Mouse (Mus musculus): ENCODE results near the gene Snx4.

Snx4 gene

DNA sequence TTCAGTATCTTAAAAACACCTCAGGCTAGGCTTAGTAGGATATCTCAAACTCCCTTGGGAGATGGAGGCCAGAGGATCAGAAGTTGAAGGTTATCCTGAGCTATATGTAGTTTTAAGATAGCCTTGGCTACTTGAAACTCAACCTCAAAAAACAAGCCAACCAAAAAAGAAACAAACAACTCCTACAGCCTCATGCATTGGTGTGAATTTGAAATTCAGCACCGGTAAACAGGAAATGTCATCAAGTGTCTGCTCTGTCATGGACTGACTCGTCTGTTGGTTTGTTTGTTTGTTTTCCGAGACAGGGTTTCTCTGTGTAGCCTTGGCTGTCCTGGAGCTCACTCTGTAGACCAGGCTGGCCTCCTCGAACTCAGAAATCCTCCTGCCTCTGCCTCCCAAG, 20.6 kb downstream of the Snx4 start:
- DNase-seq (ENCODE audit: low spot score), result no peak

DNA sequence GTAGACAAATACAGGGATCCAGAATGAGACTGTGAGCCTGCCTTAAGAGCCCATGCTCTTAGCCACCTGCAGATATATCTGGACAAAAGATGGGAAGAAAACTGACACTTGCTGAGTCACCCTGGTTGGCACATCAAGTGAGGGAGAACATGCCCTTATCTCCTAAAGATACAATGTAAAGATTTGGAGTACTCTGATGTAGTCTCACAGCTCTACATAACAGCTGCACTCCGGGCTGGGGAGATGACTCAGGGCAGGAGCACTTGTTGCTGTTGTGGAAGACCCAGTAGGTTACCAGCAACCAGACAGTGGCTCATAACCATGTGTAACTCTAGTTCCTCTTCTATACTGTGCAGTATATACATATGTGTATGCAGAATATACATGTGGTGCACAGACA, 31.8 kb downstream of the Snx4 start:
- peak; percentile 14 for DNase-seq (ENCODE audit: low spot score)

DNA sequence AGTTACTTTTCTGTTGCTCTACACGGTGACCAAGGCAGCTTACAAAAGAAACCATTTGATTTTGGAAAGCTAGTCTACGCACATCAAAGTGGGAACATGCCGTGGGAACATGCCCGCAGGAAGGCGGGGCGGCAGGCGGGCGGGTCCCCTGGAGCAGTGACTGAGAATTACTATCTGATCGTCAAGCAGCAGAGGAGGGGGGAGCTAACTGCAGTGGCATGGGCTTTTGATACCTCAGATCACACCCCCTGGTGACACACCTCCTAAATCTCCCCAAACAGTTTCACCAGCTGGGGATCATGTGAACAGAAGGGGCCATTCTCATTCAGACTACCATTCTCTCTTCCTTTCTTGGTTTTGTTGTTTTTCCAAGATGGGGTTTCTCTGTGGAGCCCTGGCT, 37.3 kb downstream of the Snx4 start:
- no peak for DNase-seq (ENCODE audit: low spot score)

DNA sequence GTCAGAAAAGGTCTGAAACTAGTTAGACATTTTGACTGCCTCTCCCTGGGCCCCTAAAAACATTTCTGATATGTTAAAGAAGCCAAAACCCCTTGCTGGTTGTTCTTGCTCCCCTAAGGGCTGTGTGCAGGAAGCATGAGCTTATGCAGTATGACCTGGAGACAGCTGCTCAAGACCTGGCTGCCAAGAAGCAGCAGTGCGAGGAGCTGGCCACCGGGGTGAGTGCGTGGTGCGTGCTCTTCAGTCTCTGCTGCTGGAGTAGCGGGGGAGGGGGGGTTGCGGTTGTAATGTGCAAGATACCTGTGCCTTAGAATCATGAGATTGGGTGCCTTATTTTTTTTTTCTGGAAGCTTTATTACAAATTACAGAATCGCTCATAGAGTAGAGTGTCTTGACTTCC, 38.7 kb downstream of the Snx4 start:
- no peak for DNase-seq (ENCODE audit: low spot score)

DNA sequence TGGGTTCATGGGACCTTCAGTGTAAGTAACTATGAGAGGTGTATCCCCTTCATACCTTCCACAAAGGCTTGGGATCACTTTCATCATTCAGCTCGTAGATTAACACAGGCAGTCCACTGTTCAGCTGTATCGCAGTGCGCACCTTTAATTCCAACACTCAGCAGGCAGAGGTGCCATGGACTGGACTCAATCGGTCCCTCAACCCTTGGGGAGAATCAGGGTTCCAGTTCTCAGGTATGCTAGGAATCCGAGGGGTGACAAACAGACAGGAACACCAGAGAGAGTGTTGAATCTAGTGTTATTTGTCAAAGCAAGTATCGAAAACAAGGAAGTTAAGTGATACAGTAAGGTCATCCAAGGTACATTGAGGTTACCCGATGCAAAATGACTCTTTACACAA, 41.0 kb downstream of the Snx4 start:
- no peak for DNase-seq (ENCODE audit: low spot score)

GRCm38 (mm10) chr16:33294681-33295080, 43.4 kb downstream of the Snx4 start:
- DNase-seq (ENCODE audit: low spot score), result no peak

DNA sequence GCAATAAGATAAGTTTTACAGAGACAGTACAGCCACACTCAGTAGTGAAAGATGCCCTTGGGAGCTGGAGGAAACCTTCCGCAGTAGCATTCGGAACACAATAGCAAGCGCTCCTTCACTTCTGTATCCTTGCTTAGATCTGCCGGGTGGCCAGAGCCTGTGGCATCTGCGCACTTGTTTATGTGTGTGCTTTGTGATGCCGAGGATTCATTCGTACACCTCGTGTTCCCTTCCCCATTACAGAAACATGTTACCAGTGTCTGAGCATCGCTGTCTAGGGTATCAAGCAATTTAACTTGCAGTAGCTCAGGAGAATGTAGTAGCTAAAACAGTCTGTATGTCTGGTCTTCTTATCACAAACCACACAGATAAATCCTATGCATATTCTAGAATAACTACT, 44.1 kb downstream of the Snx4 start:
- DNase-seq (ENCODE audit: low spot score), result no peak

- no peak for DNase-seq (ENCODE audit: low spot score)
These were observed 46.3 kb downstream of the Snx4 start for GRCm38 (mm10) chr16:33297493-33297892.

DNA sequence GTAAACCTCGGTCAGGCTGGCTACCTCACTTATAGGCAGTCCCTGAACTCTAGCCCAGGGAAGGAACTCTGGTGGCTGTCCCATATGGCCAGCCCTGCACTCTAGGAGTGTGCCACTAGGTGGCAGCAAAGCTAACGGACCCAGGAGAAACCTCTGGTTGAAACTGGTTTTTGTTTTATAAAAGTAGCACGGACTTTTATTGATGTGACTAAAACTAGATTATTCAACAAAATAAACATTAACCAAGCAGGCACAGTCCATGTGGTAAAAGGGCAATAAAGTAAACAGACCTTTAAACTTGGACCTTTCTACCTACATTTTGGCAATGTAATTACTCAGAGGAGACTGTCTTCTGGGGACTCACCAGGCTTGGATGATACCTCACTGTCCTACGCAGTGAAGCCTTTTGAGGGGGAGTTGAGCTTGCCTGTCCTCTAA, 55.4 kb downstream of the Snx4 start:
- DNase-seq (ENCODE audit: low spot score), result peak; percentile 40

DNA sequence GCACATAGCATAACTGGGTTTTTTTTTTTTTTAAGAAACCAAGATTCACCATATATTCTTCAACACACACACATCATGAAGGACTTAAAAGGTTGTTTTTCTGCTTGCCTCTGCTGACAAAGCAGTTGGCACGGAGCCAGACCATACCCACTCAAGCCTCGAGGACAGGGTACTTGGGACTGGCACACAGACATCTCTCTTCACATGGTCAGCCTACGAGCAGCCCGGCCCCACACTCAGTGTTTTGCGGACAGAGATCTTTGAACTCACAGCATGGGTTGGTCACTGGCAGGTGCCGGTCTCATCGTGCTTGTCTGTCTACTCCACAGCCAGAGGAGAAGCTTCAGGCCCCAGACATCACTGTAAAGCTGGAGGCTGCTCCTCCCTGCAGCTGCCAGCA, 56.5 kb downstream of the Snx4 start:
- DNase-seq (ENCODE audit: low spot score), result no peak

GRCm38 (mm10) chr16:33309066-33309465, 57.8 kb downstream of the Snx4 start:
- DNase-seq (ENCODE audit: low spot score), result no peak

- no peak for DNase-seq (ENCODE audit: low spot score)
These were observed 64.4 kb downstream of the Snx4 start for GRCm38 (mm10) chr16:33315611-33316010.

GRCm38 (mm10) chr16:33317646-33318045, 66.4 kb downstream of the Snx4 start:
- no peak for DNase-seq (ENCODE audit: low spot score)

DNA sequence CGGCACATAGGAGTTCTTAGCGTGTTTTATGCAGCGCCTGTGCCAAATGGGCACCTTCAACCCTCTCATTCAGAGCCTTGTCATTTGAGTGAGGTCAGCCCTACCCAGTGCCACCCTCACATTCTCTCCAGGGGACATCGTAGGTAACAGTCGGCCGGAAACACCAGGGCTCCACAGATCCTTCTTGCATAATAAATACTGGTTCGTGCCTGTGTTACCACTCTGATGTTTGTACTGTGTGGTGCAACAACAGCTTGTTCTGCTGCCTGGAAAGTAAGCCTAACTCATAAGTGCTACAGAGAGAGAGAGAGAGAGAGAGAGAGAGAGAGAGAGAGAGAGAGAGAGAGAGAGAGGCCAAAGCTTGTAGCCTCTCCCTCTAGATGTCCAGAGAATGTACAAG, 66.8 kb downstream of the Snx4 start:
- DNase-seq (ENCODE audit: low spot score), result no peak

DNA sequence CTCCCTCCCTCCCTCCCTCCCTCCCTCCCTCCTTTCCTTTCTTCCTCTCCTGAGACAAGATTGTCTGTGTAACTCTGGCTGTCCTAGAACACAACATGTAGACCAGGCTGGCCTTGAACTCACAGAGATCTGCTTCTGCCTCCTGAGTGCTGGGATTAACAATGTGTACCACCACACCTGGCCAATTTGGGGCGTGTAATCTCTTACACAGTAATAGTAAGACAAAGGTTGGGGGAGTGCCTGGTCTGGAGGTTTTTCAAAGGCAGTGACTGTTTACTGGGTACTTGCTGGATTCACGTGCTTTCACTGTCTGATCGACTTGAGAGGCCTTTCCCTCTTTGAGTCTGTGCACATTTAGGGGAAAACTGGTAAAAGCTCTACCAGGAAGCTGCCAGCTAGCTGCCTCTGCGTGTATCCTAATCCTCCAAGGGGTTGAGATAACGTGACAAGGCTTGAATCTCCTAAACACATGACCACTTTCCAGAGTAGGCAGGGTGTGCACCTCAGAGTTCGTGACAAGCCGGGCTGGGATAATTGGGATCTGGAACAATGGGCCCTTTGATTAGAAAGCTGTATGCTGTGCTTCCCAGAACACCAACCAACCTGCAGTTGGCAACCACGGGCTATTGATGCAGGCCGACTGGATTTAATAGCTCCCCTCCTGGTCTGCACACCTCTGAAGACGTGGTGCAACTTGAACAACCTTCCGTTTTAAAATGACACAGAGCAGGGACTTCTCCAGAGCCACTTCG, 74.6 kb downstream of the Snx4 start:
- DNase-seq (ENCODE audit: low spot score), result no peak

- no peak for DNase-seq (ENCODE audit: low spot score)
These were observed 75.3 kb downstream of the Snx4 start for GRCm38 (mm10) chr16:33326589-33326988.

GRCm38 (mm10) chr16:33327101-33327500, 75.9 kb downstream of the Snx4 start:
- no peak for DNase-seq (ENCODE audit: low spot score)

- no peak for DNase-seq (ENCODE audit: low spot score)
These were observed 81.8 kb downstream of the Snx4 start for GRCm38 (mm10) chr16:33333015-33333414.

DNA sequence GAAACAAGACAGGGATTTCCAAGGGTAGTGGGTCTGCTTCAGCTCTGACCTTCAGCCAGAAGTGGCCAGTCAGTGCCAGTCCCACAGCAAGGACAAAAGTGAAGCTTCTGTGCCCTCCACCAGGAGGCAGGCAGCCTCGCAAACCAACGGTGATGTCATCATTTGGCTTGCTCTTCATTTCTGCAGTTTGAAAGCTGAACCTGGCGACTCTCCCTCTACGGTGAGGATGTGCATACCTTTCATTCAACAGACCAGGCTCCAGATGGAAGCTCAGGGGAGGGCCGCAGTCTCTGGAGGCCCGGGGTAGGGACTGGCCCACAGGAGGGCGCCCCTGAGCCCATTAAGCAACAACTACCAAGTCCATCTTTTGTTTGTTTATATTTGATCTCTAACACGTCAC, 85.9 kb downstream of the Snx4 start:
- DNase-seq (ENCODE audit: low spot score), result peak; percentile 62

DNA sequence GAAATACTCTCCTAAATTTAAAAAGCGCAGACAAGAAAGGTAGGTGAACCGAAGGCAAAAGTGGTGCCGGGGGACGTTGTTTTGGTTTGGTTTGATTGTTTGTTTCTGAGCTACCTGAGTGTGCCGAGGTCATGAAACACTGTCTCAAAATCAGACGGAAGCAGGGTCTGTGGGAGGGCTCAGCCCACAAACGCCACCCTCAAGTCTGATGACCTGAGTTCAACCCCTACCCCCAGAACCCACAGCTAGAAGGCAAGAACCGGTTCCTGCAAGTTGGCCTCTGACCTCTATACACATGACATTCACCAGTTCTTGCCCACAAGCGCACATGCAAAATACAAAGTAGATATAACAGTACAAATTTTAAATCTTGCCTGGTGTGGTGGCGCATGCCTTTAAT, 86.4 kb downstream of the Snx4 start:
- DNase-seq (ENCODE audit: low spot score), result peak; percentile 43

- DNase-seq (ENCODE audit: low spot score), result no peak
These were observed 87.2 kb downstream of the Snx4 start for GRCm38 (mm10) chr16:33338492-33338891.

- peak; percentile 78 for DNase-seq (ENCODE audit: low spot score)
These were observed 88.2 kb downstream of the Snx4 start for GRCm38 (mm10) chr16:33339476-33339875.

GRCm38 (mm10) chr16:33342356-33342755, 91.1 kb downstream of the Snx4 start:
- DNase-seq (ENCODE audit: low spot score), result no peak

- DNase-seq (ENCODE audit: low spot score), result no peak
These were observed 91.9 kb downstream of the Snx4 start for GRCm38 (mm10) chr16:33343106-33343505.
